Mouse (Mus musculus) kidney, embryonic 15.5 days (tissue): Measurements from ENCODE around the gene Hyal2. TPM values are rescaled to one million over a fixed set of nuclear protein-coding genes. Genes with fewer than 3 reads are reported as not detected.
"Not testable (repeated sequence)": the region's sequence is repeated elsewhere in the genome, so short reads cannot be mapped to it uniquely, and the experiment has no call there.

Experiments
- ATAC-seq: fragments of 200-750 bp; cut with Nextera tagmentation; replicated peaks from 2 replicates; pipeline ENCODE4 v1.8.0; 2017; ENCODE audit warnings: moderate TSS enrichment; ENCODE audit not compliant: low FRiP score
- H3K27ac ChIP-seq: fragments of 300-500 bp; sonication (generic); 2 replicates; pipeline ENCODE4 v1.5.1; 2015; ENCODE audit warnings: mild to moderate bottlenecking, inconsistent platforms
- H3K27me3 ChIP-seq: fragments of 300-500 bp; sonication (generic); 2 replicates; pipeline ENCODE4 v1.6.1; 2015; ENCODE audit warnings: inconsistent platforms
- H3K36me3 ChIP-seq: fragments of 300-500 bp; sonication (generic); 2 replicates; pipeline ENCODE4 v1.6.1; 2015; ENCODE audit warnings: inconsistent platforms
- H3K4me1 ChIP-seq: fragments of 300-500 bp; sonication (generic); 2 replicates; pipeline ENCODE4 v1.6.1; 2015; ENCODE audit warnings: inconsistent platforms
- H3K4me2 ChIP-seq: fragments of 300-500 bp; sonication (generic); 2 replicates; pipeline ENCODE4 v1.6.1; 2015; ENCODE audit warnings: moderate library complexity, mild to moderate bottlenecking, inconsistent platforms
- H3K4me3 ChIP-seq: fragments of 300-500 bp; sonication (generic); replicated peaks from 2 replicates; pipeline ENCODE4 v1.5.1; 2015; ENCODE audit warnings: mild to moderate bottlenecking, inconsistent platforms
- H3K9ac ChIP-seq: fragments of 300-500 bp; sonication (generic); 2 replicates; pipeline ENCODE4 v1.6.1; 2015; ENCODE audit warnings: mild to moderate bottlenecking, inconsistent platforms
- H3K9me3 ChIP-seq: fragments of 300-500 bp; sonication (generic); replicated peaks from 2 replicates; pipeline ENCODE4 v1.6.1; 2016; ENCODE audit warnings: inconsistent platforms
- WGBS: fragments of 180-500 bp; shearing (Covaris S2); methylation state at CpG from one replicate; pipeline ENCODE4 v1.1.7; 2015; ENCODE audit warnings: mixed read lengths; 5-methylcytosine and 5-hydroxymethylcytosine counted together
- polyA plus RNA-seq: library from polyadenylated mRNA; unstranded; fragments of >200 nt; fragmentation: Nextera tagmentation; extraction: Ambion mirVana; gene quantifications from 2 replicates; pipeline ENCODE4 v1.2.1, GENCODE M21; 2015

Hyal2 gene
- polyA plus RNA-seq, 1 experiment from 2014 or later, result 117 TPM

DNA sequence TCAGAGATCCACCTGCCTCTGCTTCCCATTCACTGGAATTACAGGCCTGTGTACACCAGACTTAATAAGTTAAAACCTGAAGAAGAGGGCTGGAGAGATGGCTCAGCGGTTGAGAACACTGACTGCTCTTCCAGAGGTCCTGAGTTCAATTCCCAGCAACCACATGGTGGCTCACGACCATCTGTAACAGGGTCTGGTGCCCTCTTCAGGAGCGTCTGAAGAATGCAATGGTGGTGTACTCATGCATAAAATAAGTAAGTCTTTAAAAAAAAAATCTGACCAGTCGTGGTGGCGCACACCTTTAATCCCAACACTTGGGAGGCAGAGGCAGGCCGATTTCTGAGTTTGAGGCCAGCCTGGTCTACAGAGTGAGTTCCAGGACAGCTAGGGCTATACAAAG is 6.0 kb downstream of the Hyal2 start:
- not testable (repeated sequence) for H3K4me3 ChIP-seq, H3K9ac ChIP-seq, ATAC-seq, H3K27ac ChIP-seq, H3K27me3 ChIP-seq, H3K9me3 ChIP-seq, H3K4me2 ChIP-seq
- peaks cover 46% of the 10 kb centered on the region for H3K36me3 ChIP-seq
- peaks cover 53% of the 10 kb centered on the region for H3K4me1 ChIP-seq
- WGBS, result 82% methylated on average over 6 of the region's 6 CpGs

DNA sequence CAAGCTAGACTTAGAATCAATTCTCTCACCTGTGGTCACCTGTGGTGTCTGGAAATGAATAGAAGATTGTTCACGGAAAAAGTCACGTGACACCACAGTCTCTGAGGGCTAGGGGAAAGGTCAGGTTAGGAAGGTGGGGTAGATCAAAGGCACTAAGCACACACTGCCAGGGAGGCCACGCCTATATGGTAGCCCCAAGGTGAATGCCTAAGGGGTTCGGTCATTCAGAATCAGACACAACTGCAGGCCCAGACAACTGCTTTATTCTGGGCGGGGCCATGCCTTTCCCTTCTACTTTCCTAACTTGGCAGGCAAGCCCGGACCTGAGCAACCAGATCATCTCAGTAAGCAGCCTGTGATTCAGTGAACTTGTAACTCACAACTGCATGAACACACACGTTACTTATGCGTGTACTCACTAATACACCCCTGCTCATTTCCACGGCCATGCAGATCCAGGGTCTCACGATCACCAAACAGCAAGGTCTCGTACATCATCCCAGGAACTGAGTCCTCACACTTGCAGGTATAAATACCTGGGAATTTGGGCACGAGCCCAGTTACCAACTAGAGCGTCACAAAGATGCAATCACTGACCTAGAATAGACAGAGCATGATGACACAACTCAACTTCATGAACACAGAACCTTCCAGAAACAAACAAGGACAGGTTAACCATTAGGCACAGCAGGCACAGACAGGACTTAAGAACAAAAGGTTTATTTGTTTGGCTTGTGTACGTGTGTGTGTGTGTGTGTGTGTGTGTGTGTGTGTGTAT is 8.0 kb downstream of the Hyal2 start:
- H3K27me3 ChIP-seq, result no peaks in the 10 kb centered on the region
- peaks cover 40% of the 10 kb centered on the region for H3K36me3 ChIP-seq
- H3K9ac ChIP-seq, result no peak overlapping the region
- WGBS, result 75% methylated on average over 14 of the region's 14 CpGs
- no peak overlapping the region for H3K4me3 ChIP-seq
- peak overlapping the region; percentile 76 for H3K27ac ChIP-seq
- no peak for ATAC-seq
- peaks cover 52% of the 10 kb centered on the region for H3K4me1 ChIP-seq
- no peaks in the 10 kb centered on the region for H3K9me3 ChIP-seq
- H3K4me2 ChIP-seq, result peak overlapping the region; percentile 60; the same call in 1 of the 2 replicates

DNA sequence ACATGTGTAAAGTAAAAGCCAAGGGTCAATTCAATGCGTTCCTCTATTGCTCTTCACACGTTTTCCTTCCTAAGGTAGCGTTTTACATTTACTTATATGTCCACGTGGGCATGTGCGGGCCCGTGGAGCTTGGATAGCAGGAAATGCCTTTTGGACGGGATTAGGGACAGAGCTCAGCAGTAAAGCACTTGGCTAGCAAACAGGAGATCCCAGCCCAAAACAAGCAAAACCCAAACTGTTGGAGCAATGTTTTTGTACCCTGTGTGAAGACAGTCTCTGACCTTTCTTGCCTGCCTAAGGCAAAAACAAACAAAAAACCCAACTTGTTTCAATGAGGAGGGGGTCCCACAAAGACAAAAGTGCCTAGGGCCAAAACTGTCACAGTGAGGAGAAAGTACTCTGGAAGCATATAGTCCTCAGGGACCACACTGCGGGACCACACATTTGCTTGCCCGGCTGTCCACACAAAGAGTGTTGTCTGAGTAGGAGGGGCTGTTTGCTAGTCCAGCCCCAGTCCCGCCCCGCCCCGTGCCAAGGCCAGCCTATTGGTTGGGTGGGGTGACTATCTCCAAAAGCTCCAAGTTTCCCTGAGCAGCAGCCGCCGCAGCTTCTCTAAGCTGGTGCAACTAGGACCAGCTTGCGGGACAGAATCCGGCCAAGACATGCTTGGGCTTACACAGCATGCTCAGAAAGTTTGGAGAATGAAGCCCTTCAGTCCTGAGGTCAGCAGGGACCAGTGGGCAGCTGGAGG is 8.8 kb downstream of the Hyal2 start, which contains the start of gene Hyal1:
TSS of gene Hyal1 (plus strand) at position 571 of the 751 bp plus-strand sequence.
- Histone ChIP-seq H3K4me2 (peak within 1 kb of the TSS; percentile 60), H3K27me3 (no peaks in the 10 kb centered on the region), H3K4me3 (peak within 1 kb of the TSS; percentile 42), H3K36me3 (peaks cover 33% of the 10 kb centered on the region), H3K4me1 (peaks cover 51% of the 10 kb centered on the region), H3K27ac (peak within 1 kb of the TSS; percentile 76), H3K9me3 (no peaks in the 10 kb centered on the region), H3K9ac (peak within 1 kb of the TSS; percentile 38; the same call in 1 of the 2 replicates)
- 21% methylated on average over 16 of the region's 16 CpGs for WGBS
- ATAC-seq, result peak; percentile 76

DNA sequence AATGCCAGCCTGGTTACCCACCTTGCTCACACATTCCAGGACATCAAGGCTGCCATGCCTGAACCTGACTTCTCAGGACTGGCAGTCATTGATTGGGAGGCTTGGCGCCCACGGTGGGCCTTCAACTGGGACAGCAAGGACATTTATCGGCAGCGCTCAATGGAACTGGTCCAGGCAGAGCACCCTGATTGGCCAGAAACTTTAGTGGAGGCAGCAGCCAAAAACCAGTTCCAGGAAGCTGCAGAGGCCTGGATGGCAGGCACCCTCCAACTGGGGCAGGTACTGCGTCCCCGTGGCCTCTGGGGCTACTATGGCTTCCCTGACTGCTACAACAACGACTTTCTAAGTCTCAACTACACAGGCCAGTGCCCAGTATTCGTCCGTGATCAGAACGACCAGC is 10.1 kb downstream of the Hyal2 start:
- no peak for ATAC-seq
- H3K4me3 ChIP-seq, result no peak overlapping the region
- 92% methylated on average over 10 of the region's 10 CpGs for WGBS

DNA sequence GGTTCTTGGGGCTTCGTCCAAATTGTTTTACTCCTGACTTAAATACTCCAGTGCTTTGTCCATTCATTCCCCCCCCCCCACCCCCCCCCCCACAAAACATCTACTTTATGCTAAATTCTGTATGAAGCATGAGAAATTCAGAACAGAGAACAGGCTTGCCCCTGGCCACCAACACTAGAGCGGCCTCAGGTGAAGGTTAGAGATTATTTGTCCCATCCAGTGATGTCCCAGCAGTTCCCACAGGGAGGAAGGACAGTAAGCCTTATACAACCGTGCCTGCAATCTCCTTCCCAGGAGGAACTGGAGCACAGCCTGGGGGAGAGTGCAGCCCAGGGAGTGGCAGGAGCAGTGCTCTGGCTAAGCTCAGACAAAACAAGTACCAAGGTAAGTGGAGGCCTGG is 10.8 kb downstream of the Hyal2 start, which contains the start of gene Naa80:
TSS of gene Naa80 (plus strand) at position 301 of the 400 bp plus-strand sequence.
- H3K4me1 ChIP-seq, result peaks cover 55% of the 10 kb centered on the region
- no peaks in the 10 kb centered on the region for H3K9me3 ChIP-seq
- H3K36me3 ChIP-seq, result peaks cover 22% of the 10 kb centered on the region
- WGBS, result 80% methylated on average over 3 of the region's 3 CpGs
- H3K4me2 ChIP-seq, result peak within 1 kb of the TSS; percentile 93; the same call in 1 of the 2 replicates
- no peak within 1 kb of the TSS for H3K9ac ChIP-seq
- peak within 1 kb of the TSS; percentile 96 for H3K27ac ChIP-seq
- peak within 1 kb of the TSS; percentile 71; the same call in 1 of the 2 replicates for H3K4me3 ChIP-seq
- H3K27me3 ChIP-seq, result no peaks in the 10 kb centered on the region
- no peak for ATAC-seq

More for the DNA sequence above, 10.1 kb downstream of the Hyal2 start:
- Histone ChIP-seq H3K36me3 (peaks cover 22% of the 10 kb centered on the region), H3K9me3 (no peaks in the 10 kb centered on the region), H3K27ac (no peak overlapping the region), H3K9ac (no peak overlapping the region), H3K4me2 (0 out of 2 replicates have a peak overlapping the region, but pooled peaks have one; percentile 60), H3K27me3 (no peaks in the 10 kb centered on the region), H3K4me1 (peaks cover 55% of the 10 kb centered on the region)

DNA sequence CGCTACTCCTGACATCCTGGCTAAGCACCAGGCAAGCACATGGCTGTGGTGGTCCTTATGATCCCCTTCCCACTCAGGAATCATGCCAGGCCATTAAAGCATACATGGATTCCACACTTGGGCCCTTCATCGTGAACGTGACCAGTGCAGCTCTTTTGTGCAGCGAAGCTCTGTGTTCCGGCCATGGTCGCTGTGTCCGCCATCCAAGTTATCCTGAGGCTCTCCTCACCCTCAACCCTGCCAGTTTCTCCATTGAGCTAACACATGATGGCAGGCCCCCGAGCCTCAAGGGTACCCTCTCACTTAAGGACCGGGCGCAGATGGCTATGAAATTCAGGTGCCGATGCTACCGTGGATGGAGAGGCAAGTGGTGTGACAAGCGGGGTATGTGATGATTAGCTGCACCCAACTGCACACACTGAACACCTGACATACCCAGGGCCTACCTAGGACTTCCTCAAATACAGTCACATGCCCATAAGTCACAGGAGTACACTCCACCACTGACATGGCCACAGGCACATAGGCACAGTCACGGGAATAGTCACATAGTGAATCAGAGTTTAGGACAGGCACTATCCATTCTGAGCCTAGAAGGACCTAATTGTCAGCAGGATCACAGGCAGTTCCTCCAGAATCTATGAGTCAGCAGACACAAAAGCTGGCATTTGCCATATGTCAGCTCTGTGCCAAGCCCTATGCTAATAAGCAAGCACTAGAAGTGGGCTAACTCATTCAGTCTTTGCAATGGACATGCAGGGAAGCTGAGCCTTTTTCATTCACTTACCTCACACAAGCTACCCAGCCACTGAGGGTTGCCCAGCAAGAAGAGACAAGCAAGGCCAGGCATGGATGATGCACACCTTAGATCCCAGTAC is 11.5 kb downstream of the Hyal2 start:
- Histone ChIP-seq H3K9me3 (no peaks in the 10 kb centered on the region), H3K4me2 (peak overlapping the region; percentile 93; the same call in 1 of the 2 replicates), H3K4me1 (peaks cover 55% of the 10 kb centered on the region), H3K9ac (no peak overlapping the region), H3K36me3 (peaks cover 24% of the 10 kb centered on the region), H3K27ac (peak overlapping the region; percentile 96), H3K4me3 (peak overlapping the region; percentile 71; the same call in 1 of the 2 replicates), H3K27me3 (no peaks in the 10 kb centered on the region)
- 95% methylated on average over 14 of the region's 14 CpGs for WGBS
- ATAC-seq, result no peak

DNA sequence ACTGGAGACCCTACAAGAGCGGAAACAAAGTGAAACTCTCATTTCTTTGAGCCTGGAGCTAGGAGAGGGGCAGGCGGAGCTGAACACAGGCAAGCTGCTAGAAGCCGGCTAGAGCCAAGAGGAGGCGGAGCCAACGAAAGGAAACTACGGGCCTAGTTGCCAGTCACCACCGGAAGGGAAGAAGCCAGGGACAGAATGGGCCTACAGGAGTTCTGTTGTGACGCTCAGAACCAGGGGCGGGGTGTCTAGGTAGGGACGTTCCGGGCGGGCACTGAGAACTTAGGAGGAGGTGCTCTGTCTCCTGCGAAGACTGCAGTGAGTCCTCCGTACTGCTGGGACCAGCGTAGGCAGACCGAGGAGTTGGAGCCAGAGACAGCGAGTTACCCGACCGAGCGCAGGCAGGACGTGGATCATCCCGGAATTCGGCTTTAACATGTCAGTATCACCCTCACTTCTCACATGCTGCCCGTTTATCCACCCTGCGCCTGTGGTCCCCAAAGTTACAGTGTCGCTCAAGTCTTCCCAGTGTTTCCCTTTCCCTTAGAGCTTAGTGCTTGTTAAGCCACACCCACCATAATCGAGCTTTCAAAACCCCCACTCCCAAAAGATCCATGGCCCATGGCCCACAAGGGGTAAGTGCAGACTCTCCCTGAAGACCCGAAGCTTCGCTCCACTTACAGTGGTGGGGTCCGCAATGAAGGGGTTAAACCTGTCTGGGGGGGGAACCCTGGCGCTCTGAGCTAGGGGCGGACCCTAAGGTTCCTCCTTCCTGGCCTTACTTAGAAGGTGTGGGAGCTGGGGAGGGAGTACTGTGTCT is 13.0 kb downstream of the Hyal2 start, which contains the start of gene Hyal3:
TSS of gene Hyal3 (plus strand) at position 318 of the 817 bp plus-strand sequence.
- Histone ChIP-seq H3K9me3 (no peaks in the 10 kb centered on the region), H3K36me3 (peaks cover 21% of the 10 kb centered on the region), H3K9ac (peak within 1 kb of the TSS; percentile 73), H3K27me3 (no peaks in the 10 kb centered on the region), H3K4me2 (peak within 1 kb of the TSS; percentile 93), H3K4me1 (peaks cover 52% of the 10 kb centered on the region), H3K4me3 (peak within 1 kb of the TSS; percentile 71), H3K27ac (peak within 1 kb of the TSS; percentile 96)
- ATAC-seq, result peak; percentile 68
- under 1% methylated on average over 32 of the region's 32 CpGs for WGBS

DNA sequence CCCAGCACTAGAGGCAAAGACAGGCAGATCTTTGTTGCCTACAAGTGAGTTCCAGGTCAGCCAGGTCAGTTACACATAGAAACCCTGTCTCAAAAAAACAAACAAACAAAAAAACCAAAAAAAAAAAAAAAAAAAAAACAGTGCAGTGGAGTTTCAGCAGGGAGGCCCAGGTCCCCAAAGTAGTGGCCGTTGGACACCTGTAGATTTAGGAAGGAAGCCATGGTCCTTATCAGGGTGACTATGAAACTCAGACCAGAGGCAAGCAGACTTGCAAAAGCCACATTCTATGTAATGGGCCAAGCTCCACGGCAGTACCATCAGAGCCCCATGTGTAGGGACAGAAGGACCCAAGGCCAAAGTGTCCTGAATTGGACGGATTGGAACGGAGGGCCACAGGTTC is 13.8 kb downstream of the Hyal2 start:
- H3K4me1 ChIP-seq, result peaks cover 43% of the 10 kb centered on the region
- peaks cover 21% of the 10 kb centered on the region for H3K36me3 ChIP-seq
- ATAC-seq, result no peak
- H3K4me2 ChIP-seq, result peak overlapping the region; percentile 93
- no peaks in the 10 kb centered on the region for H3K9me3 ChIP-seq
- peak overlapping the region; percentile 73 for H3K9ac ChIP-seq
- H3K27ac ChIP-seq, result peak overlapping the region; percentile 96
- WGBS, result 75% methylated on average over 4 of the region's 4 CpGs
- H3K27me3 ChIP-seq, result no peaks in the 10 kb centered on the region
- H3K4me3 ChIP-seq, result peak overlapping the region; percentile 71

DNA sequence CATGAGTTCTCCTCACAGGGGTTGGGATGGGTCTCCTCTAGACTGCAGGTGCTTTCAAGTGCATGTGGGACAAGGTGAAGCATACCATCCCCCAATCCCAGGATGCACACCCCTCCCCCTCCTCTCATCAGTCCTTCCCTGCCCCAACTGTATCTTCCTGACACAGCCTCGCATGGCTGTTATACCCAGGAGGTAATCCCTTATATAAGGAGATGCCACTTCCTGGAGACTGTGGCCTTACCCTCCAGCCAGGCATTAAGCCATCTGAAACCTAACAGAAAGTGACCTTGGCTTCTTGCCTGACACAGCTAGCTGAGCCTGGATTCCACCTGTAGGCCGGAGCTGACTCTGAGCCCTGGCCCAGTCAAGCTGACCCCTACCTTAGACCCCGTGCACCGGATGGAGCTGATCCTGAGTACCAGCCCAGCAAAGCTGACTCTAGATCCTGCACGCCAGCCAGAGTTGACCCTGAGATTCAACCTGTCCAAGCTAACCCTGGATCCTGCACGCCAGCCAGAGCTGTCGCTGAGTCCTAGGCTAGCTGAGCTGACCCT is 14.8 kb downstream of the Hyal2 start:
- no peak overlapping the region for H3K9ac ChIP-seq
- WGBS, result 92% methylated on average over 7 of the region's 7 CpGs
- peaks cover 21% of the 10 kb centered on the region for H3K36me3 ChIP-seq
- no peaks in the 10 kb centered on the region for H3K27me3 ChIP-seq
- peaks cover 39% of the 10 kb centered on the region for H3K4me1 ChIP-seq
- no peaks in the 10 kb centered on the region for H3K9me3 ChIP-seq
- H3K4me2 ChIP-seq, result 0 out of 2 replicates have a peak overlapping the region, but pooled peaks have one; percentile 93
- H3K27ac ChIP-seq, result no peak overlapping the region
- no peak overlapping the region for H3K4me3 ChIP-seq
- ATAC-seq, result no peak

DNA sequence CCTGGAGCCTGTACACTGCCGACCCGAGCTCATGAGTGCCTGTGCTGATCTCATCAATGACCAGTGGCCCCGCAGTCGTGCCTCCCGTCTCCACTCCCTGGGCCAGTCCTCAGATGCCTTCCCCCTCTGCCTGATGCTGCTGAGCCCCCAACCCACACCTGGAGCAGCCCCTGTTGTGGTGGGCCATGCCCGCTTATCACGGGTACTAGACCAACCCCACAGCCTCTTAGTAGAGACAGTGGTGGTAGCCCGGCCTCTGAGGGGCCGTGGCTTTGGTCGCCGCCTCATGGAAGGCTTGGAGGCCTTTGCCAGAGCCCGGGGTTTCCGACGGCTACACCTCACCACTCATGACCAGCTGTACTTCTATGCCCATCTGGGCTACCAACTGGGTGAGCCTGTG is 15.4 kb downstream of the Hyal2 start:
- peaks cover 21% of the 10 kb centered on the region for H3K36me3 ChIP-seq
- ATAC-seq, result no peak
- 92% methylated on average over 14 of the region's 14 CpGs for WGBS
- H3K4me2 ChIP-seq, result no peak overlapping the region
- no peak overlapping the region for H3K9ac ChIP-seq
- H3K4me3 ChIP-seq, result no peak overlapping the region
- H3K27ac ChIP-seq, result no peak overlapping the region
- no peaks in the 10 kb centered on the region for H3K27me3 ChIP-seq
- no peaks in the 10 kb centered on the region for H3K9me3 ChIP-seq
- H3K4me1 ChIP-seq, result peaks cover 36% of the 10 kb centered on the region
